Mouse (Mus musculus) macrophage (primary cell): ENCODE measurements around the gene Arid3b. TPM values are rescaled to one million over a fixed set of nuclear protein-coding genes. Genes with fewer than 3 reads are reported as not detected.

ENCODE experiments used
- H3K27ac ChIP-seq: fragments of 350-480 bp; formaldehyde crosslinking; 2 replicates; pipeline ENCODE4 v1.9.0; 2021
- H3K36me3 ChIP-seq: fragments of 350-480 bp; formaldehyde crosslinking; 2 replicates; pipeline ENCODE4 v1.9.0; 2021; ENCODE audit errors: inconsistent target
- H3K4me3 ChIP-seq: fragments of 350-480 bp; formaldehyde crosslinking; 2 replicates; pipeline ENCODE4 v1.9.0; 2021; ENCODE audit errors: inconsistent target
- H3K79me2 ChIP-seq: fragments of 350-480 bp; formaldehyde crosslinking; 2 replicates; pipeline ENCODE4 v1.9.0; 2021; ENCODE audit errors: inconsistent target
- WGBS: methylation state at CpG from one replicate; pipeline ENCODE4 v1.1.7; 2026; ENCODE audit warnings: inconsistent platforms; ENCODE audit not compliant: missing documents; 5-methylcytosine and 5-hydroxymethylcytosine counted together
- polyA plus RNA-seq: library from polyadenylated mRNA; stranded (reverse); fragments of 250-400 nt; gene quantifications from 3 replicates; pipeline ENCODE4 v1.2.4, GENCODE M21; 2018; ENCODE audit warnings: inconsistent platforms

Arid3b gene
- polyA plus RNA-seq, 1 experiment from 2014 or later: 8.3 TPM

DNA sequence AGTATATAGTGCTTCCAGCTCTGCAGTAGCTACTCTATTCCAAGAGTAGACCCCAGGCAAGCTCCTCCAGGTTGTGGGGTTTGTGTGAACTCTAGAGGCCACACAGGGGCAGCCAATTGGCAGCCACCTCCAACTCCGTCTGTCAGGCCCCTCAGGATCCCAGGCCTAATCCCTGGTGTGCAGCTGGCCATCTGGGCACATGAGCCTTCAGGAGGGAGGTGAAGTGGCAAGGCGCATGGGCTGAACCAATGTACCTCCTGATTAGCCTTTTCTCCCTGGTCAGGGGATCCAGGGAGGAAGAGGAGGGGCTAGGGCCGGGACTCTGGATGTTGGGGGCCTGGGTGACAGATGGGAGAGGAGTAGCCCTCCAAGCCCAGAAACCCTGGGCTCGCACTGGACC is 60.9 kb downstream of the Arid3b start:
- no peaks in the 10 kb centered on the region for H3K79me2 ChIP-seq
- WGBS: 88% methylated on average over 4 of the region's 4 CpGs
- H3K36me3 ChIP-seq: no peaks in the 10 kb centered on the region
- H3K27ac ChIP-seq: no peak overlapping the region
- no peak overlapping the region for H3K4me3 ChIP-seq

DNA sequence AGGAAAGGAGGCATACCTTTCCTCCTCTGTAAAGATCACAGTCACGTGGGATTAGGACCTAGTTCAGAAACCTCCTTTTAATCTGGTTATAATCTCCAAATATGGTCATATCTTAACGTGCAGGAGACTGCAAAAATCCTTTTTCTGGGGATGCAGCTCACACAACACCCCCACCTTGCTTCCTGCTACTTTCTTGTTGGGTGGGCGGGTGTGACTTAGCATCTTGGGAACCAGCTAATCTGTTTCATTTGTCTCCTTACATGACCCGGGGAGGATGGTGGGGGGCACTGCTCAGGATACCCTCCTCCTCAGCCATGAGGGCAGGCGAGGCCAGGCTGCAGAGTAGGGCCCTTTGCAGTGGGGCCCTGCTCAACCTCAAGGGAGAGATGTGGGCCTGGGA is 61.6 kb downstream of the Arid3b start:
- no peaks in the 10 kb centered on the region for H3K79me2 ChIP-seq
- 82% methylated on average over 5 of the region's 5 CpGs for WGBS
- no peaks in the 10 kb centered on the region for H3K36me3 ChIP-seq
- no peak overlapping the region for H3K27ac ChIP-seq
- H3K4me3 ChIP-seq: no peak overlapping the region

DNA sequence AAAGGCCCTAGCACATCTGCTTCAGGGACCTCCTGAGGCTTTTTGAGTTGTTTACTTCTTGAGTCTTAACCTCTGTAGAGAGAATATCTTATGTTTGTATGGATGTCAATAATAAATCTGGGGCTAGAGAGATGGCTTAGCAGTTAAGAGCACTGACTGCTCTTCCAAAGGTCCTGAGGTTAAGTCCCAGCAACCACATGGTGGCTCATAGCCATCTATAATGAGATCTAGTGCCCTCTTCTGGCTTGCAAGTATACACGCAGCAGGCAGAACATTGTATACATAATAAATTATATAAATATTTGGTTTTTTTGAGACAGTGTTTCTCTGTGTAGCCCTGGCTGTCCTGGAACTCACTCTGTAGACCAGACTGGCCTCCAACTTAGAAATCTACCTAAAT is 62.4 kb downstream of the Arid3b start:
- H3K27ac ChIP-seq: no peak overlapping the region
- no peaks in the 10 kb centered on the region for H3K79me2 ChIP-seq
- 0% methylated on average over 1 of the region's 1 CpGs for WGBS
- H3K36me3 ChIP-seq: no peaks in the 10 kb centered on the region
- no peak overlapping the region for H3K4me3 ChIP-seq

DNA sequence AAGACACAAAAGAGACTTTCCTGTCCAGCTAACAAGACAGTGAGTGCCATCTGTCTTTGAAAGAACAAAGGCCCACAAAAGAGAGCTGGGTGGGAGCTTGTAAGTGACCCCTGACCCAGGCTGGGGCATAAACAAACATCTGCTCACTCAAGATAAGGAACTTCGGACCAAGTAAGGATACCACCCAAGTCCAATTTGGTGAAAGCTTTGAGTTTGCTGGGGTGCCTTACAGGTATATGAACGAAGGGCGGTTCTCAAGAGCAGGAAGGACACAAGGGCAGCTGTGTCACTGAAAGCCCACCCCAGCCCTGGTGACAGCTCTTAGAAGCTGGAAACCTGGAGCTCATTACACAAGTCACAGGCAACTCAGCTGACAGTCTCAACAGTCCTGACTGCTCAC is 62.8 kb downstream of the Arid3b start:
- Histone ChIP-seq H3K27ac (no peak overlapping the region), H3K4me3 (no peak overlapping the region), H3K36me3 (no peaks in the 10 kb centered on the region)

DNA sequence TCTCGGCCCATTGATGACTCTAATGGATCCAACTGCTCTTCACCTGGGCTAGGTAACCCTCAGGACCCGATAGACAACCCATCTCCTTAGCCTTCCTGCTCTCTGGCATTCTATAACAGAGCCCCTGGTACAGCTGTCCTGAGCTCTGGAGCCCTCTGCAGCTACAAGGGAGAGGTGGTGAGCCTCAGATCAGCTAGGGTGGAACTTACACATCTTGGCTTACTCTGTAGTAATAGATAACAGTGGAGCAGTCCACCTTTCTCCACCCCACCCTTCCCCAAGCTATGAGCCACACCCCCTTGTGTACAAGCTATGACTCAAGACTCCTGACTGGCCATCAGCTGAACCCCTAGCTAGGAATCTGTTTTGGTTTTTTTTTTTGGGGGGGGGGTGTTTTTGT is 65.8 kb downstream of the Arid3b start:
- H3K27ac ChIP-seq: no peak overlapping the region
- WGBS: 92% methylated on average over 2 of the region's 2 CpGs
- H3K36me3 ChIP-seq: no peaks in the 10 kb centered on the region
- H3K79me2 ChIP-seq: no peaks in the 10 kb centered on the region
- no peak overlapping the region for H3K4me3 ChIP-seq

More for the DNA sequence above, 62.8 kb downstream of the Arid3b start:
- no peaks in the 10 kb centered on the region for H3K79me2 ChIP-seq
- 89% methylated on average over 3 of the region's 3 CpGs for WGBS

- no peak overlapping the region for H3K4me3 ChIP-seq
- H3K79me2 ChIP-seq: no peaks in the 10 kb centered on the region
- WGBS: 100% methylated on average over 1 of the region's 1 CpGs
- no peak overlapping the region for H3K27ac ChIP-seq
- H3K36me3 ChIP-seq: no peaks in the 10 kb centered on the region
Measured at GRCm38 (mm10) chr9:57770214-57770613, 66.4 kb downstream of the Arid3b start.

- Histone ChIP-seq H3K36me3 (no peaks in the 10 kb centered on the region), H3K4me3 (no peak overlapping the region), H3K27ac (no peak overlapping the region), H3K79me2 (peaks cover 2% of the 10 kb centered on the region; the same call in 1 of the 2 replicates)
- 93% methylated on average over 2 of the region's 2 CpGs for WGBS
Measured at GRCm38 (mm10) chr9:57769539-57770069, 67.0 kb downstream of the Arid3b start.

GRCm38 (mm10) chr9:57767231-57767630 is 69.4 kb downstream of the Arid3b start:
- Histone ChIP-seq H3K4me3 (no peak overlapping the region), H3K79me2 (peaks cover 26% of the 10 kb centered on the region), H3K27ac (no peak overlapping the region), H3K36me3 (no peaks in the 10 kb centered on the region)
- WGBS: 97% methylated on average over 4 of the region's 4 CpGs

DNA sequence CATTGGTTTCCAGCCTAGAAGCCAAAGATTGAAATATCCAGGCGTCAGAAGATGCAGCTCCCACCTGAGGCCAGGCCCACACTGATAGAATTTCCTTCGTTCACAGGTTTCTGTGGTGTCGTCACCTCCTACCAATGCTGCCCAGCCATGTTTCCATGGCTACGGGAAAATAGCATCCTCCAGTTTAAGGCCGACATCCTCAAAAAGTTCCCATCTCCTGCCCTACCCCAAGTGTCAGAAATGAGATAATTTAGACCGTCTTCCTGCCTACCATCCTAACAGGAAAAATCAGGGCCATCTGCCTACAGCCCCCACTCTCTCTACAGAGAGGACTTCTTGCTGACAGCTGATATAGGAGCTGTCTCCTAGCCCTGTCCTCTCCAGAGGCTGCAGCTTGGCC is 70.2 kb downstream of the Arid3b start:
- Histone ChIP-seq H3K79me2 (peaks cover 34% of the 10 kb centered on the region), H3K4me3 (no peak overlapping the region; the same call in 1 of the 2 replicates), H3K36me3 (peaks cover 4% of the 10 kb centered on the region; the same call in 1 of the 2 replicates), H3K27ac (no peak overlapping the region)
- 85% methylated on average over 6 of the region's 6 CpGs for WGBS

- H3K36me3 ChIP-seq: peaks cover 12% of the 10 kb centered on the region
- H3K79me2 ChIP-seq: peaks cover 41% of the 10 kb centered on the region
- under 1% methylated on average over 63 of the region's 93 CpGs for WGBS
- peak within 1 kb of the TSS; percentile 86 for H3K4me3 ChIP-seq
- peak within 1 kb of the TSS; percentile 62 for H3K27ac ChIP-seq
Measured at GRCm38 (mm10) chr9:57765364-57766351, 70.9 kb downstream of the Arid3b start, which contains the start of gene Clk3. TSS of gene Clk3 (minus strand) at chr9:57765860.

GRCm38 (mm10) chr9:57764974-57765363 is 71.6 kb downstream of the Arid3b start:
- H3K36me3 ChIP-seq: peaks cover 19% of the 10 kb centered on the region
- WGBS: 2% methylated on average over 40 of the region's 45 CpGs
- H3K4me3 ChIP-seq: peak overlapping the region; percentile 86
- peak overlapping the region; percentile 62 for H3K27ac ChIP-seq
- peaks cover 48% of the 10 kb centered on the region for H3K79me2 ChIP-seq

DNA sequence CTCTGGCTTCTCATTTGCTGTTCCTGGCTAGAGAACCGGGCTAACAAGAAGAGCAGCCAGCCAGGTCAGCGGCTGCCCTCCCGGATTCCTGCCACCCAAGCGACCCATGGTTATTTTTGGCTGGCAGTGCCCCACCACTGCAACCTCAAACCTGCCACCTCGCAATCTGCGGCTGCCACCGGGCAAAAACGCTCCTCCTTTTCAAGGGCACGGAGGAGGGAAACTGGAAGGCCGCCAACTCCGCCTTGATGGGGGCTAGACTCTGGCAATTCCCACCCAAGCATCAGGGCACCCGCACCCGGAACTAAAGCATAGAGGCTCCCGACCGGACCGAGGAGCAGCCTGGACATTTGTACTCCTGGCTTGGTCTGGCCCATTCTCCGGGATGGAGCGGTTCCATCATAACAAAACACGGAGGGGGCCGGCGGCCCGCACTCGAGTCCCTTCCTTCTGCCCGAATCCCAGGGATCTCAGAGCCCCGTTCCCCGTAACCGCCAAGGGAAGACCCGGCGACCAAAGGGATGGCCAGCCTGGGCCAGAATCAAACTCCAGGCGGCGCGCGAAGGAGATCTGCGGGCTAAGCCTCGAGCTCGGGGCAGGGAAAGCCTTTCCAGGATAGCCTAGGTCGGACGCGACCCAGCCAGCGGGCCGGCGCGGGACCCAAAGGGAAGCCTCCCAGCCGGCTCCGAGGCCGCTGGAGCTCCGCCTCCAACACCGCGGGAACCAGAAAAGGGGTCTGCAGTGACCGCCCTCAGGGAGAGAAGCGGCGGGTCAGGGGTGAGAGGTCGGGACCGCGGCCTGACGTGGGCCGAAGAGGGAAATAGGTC is 72.2 kb downstream of the Arid3b start:
- 1% methylated on average over 57 of the region's 57 CpGs for WGBS
- peak overlapping the region; percentile 86 for H3K4me3 ChIP-seq

GRCm38 (mm10) chr9:57762563-57762991 is 74.0 kb downstream of the Arid3b start:
- H3K4me3 ChIP-seq: no peak overlapping the region; the same call in 1 of the 2 replicates
- no peak overlapping the region for H3K27ac ChIP-seq
- peaks cover 72% of the 10 kb centered on the region for H3K79me2 ChIP-seq
- WGBS: 15% methylated on average over 6 of the region's 6 CpGs
- H3K36me3 ChIP-seq: peaks cover 41% of the 10 kb centered on the region

More for the DNA sequence above, 72.2 kb downstream of the Arid3b start:
- peak overlapping the region; percentile 51 for H3K27ac ChIP-seq
- H3K36me3 ChIP-seq: peaks cover 25% of the 10 kb centered on the region
- peaks cover 54% of the 10 kb centered on the region for H3K79me2 ChIP-seq
